Mouse (Mus musculus) lung, adult 2 months (tissue): ENCODE results near the gene Fkbp6.

Experiments
- CTCF ChIP-seq: fragments of 200-500 bp; IDR thresholded peaks from 2 replicates; pipeline ENCODE4 v1.5.1; 2011; ENCODE audit warnings: mild to moderate bottlenecking, low read length, control low read depth; ENCODE audit not compliant: insufficient read depth
- POLR2A ChIP-seq: fragments of 200-500 bp; IDR thresholded peaks from 2 replicates; pipeline ENCODE4 v1.6.1; 2011; ENCODE audit warnings: low read depth, mild to moderate bottlenecking, control low read depth, low read length, borderline replicate concordance; ENCODE audit errors: extremely low read depth

DNA sequence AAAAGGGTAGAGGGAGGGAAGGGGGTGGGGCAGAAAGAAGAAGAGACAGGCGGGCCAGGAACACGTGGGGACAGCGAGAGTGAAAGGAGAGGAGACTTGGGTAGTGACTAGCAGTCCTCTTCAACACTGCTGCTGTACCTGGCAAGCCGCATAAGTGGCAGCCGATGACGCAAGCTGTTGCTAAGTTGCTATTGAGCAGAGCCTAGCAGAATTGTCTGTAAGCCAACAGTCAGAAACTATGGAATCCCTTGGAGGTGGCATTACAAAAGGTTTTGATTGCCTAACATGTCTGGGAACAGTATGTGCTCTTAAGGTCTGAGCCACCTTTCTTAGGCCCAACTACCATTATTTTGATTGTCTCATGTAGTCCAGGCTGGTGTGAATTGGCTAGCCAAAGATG is 18.5 kb upstream of the Fkbp6 start:
- TF ChIP-seq POLR2A, result no peak
- no peak for TF ChIP-seq CTCF
